Mouse (Mus musculus) bone marrow macrophage, adult 2 months (primary cell): ENCODE results near the gene Zfp281. TPM values are rescaled to one million over a fixed set of nuclear protein-coding genes. Genes with fewer than 3 reads are reported as not detected.
A peak's percentile ranks its signal among the peaks of the same experiment; 100 is the strongest.

ENCODE experiments used
- H3K27ac ChIP-seq: 2 replicates; pipeline ENCODE4 v1.5.1; 2012; ENCODE audit warnings: low read depth, low read length; ENCODE audit not compliant: insufficient read depth
- H3K4me1 ChIP-seq: 2 replicates; pipeline ENCODE4 v1.6.1; 2012; ENCODE audit warnings: low read length; ENCODE audit not compliant: control insufficient read depth, insufficient read depth
- H3K4me3 ChIP-seq: 2 replicates; pipeline ENCODE4 v1.5.1; 2012; ENCODE audit warnings: mild to moderate bottlenecking, low read length, moderate library complexity; ENCODE audit not compliant: insufficient read depth
- CTCF ChIP-seq: IDR thresholded peaks from 2 replicates; pipeline ENCODE4 v1.5.1; 2012; ENCODE audit warnings: low read depth, mild to moderate bottlenecking, low read length, moderate library complexity
- POLR2A ChIP-seq: IDR thresholded peaks from 2 replicates; pipeline ENCODE4 v1.6.1; 2012; ENCODE audit warnings: mild to moderate bottlenecking, low read depth, low read length, borderline replicate concordance
- polyA plus RNA-seq: library from polyadenylated mRNA; stranded (reverse); fragments of >200 nt; gene quantifications from 2 replicates; pipeline ENCODE4 v1.2.4, GENCODE M21; 2012; ENCODE audit not compliant: missing spikeins, insufficient read depth, insufficient read length

The Zfp281 gene
- polyA plus RNA-seq, 1 experiment, result 14.8 TPM

DNA sequence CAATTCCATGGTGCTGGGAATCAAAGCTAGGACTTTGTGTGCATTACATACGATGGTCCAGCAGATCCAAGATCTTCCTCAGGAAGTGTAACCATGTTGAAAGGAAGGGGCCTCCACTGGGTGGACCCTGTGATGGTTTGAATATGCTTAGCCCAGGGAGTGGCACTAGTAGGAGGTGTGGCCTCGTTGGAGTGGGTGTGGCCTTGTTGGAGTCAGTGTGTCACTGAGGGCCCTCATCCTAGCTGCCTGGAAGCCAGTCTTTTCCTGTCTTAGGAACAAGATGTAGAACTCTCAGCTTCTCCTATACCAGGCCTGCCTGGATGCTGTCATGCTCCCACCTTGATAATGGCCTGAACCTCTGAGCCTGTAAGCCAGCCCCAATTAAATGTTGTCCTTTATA is 27.9 kb upstream of the Zfp281 start:
- Histone ChIP-seq H3K4me3 (no peak overlapping the region), H3K4me1 (peaks cover 17% of the 10 kb centered on the region), H3K27ac (no peak overlapping the region)
- TF ChIP-seq CTCF (no peak), POLR2A (no peak)

DNA sequence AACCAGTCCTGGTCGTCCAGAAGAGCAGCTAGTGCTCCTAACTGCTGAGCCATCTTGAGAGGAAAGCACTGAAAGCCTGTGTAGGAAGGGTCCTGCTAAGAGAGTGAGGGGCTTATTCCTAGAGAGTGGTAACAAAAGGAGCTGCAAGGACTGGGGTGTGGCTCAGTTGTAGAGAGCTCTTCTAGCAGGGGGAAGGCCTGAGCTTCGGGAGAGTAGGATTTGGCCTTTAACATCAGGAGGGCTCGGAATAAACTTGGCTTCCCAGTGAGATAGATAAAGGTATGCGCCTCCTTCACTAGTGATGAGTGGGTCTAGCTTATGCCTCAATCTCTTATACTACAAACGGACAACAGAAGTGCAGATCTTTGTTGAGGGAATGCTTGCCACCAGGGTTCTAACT is 26.4 kb upstream of the Zfp281 start:
- H3K4me1 ChIP-seq, result peaks cover 17% of the 10 kb centered on the region
- no peak for TF ChIP-seq CTCF
- no peak for TF ChIP-seq POLR2A
- no peak overlapping the region for H3K27ac ChIP-seq
- no peak overlapping the region for H3K4me3 ChIP-seq

DNA sequence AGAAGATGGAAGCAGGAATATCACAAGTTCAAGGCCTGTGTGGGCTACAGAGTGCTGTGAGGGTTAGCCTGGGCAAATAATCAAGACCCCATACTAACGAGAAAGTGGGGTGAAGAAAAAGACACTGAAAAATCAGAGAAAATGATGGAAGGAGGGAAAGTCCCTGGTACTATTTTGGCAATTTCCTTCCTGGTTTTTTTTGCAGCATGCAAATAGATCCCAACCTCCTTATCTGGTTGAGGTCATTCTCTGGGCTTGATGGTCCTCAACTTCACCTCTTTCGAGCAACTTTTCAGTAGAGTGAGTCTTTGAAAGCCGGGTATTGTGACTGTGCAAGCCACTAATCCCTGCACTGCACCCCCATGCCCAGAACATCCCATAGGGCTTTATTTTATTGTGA is 24.6 kb upstream of the Zfp281 start:
- H3K27ac ChIP-seq, result no peak overlapping the region
- H3K4me3 ChIP-seq, result no peak overlapping the region
- peaks cover 17% of the 10 kb centered on the region for H3K4me1 ChIP-seq
- TF ChIP-seq POLR2A (no peak), CTCF (no peak)

DNA sequence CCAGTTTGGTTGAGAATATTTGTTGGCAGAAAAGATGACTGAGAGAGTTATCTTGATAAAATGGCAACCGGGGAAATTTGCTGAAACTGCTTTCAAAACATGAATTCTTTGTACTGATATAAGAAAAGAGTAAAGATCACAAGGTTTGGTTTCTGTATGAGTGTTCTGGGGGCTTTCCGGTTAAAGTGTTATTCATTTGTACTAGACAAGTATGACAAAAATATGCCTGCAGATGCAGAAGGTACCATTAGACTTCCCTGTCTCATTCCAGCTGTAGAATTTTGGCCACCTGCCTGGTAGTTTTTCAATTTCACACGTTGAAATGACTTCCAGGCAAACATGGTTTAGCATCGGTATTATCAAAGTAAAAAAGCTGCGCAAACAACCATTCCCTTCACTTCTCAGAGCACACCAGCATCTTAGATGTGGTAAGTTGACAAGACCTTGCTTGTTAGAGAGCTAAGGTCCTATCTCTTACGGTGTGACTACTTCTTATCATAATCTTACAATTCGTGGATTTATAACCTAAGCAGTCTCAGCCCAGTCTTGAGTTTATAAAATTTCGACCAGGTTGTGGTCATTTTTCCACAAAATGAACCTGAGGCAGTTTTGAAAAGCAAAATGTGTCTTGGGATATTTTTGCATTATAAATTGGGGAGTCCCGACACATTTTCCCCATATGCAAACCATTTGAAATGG is 23.9 kb upstream of the Zfp281 start:
- Histone ChIP-seq H3K4me1 (peaks cover 17% of the 10 kb centered on the region), H3K4me3 (no peak overlapping the region), H3K27ac (no peak overlapping the region)
- TF ChIP-seq CTCF (no peak), POLR2A (no peak)

DNA sequence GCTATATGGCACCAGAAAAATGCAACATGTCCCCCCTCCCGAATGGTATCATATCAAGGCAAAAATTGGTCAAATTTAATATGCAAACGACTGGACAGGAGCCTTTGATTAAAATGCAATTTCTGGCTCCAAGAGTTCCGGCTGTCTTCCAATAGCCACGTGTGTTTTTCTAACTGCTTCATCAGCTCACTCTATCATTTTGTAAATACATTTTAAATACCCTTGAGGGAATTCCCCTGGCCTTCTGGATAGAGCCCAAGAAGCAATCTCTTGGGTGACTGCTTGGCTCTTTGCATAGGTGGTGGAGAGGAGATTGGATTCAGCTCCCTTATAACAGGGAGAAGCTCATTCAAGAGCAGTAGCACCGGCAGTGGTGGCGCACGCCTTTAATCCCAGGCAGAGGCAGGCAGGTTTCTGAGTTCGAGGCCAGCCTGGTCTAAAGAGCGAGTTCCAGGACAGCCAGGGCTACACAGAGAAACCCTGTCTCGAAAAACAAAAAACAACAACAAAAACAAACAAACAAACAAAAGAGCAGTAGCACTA is 23.3 kb upstream of the Zfp281 start:
- TF ChIP-seq POLR2A (no peak), CTCF (no peak)
- Histone ChIP-seq H3K27ac (no peak overlapping the region), H3K4me1 (peaks cover 17% of the 10 kb centered on the region), H3K4me3 (no peak overlapping the region)

DNA sequence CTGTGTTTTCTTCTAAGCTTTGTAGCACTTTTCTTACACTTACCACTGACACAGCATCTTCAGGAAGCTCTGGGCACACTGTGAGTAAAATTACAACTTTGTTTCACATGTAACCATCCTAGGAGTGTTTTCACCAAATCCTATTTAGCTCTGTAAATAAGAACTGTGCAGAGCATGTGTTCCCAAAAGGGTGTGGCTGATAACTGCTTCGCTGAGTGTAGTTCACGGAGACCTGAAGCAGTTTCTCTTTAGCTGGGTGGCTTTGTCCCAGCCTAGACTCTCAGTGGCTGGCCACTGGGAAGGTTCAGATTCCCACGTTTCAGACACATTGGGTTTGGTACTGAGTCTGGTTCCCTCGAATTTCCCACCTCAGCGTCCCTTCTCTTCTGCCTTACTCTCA is 22.4 kb upstream of the Zfp281 start:
- peaks cover 17% of the 10 kb centered on the region for H3K4me1 ChIP-seq
- TF ChIP-seq POLR2A (no peak), CTCF (no peak)
- H3K4me3 ChIP-seq, result no peak overlapping the region
- no peak overlapping the region for H3K27ac ChIP-seq

DNA sequence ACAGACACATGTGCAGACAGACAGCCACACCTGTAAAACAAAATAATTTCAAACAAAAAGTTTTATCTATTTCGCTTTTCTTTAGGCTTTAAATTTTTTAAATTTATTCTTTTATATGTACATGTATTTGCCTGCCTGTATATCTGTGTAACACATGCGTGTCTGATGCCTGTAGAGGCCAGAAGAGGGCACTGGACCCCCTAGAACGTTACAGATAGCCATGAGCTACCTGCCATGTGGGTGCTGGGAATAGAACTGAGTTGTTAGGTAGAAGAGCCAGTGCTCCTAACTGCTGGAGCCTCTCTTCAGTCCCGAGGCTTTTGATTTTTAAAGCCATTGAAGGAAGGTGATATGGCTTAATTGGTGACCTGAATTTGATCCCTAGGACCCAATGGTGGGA is 20.5 kb upstream of the Zfp281 start:
- peaks cover 23% of the 10 kb centered on the region for H3K4me1 ChIP-seq
- no peak for TF ChIP-seq POLR2A
- TF ChIP-seq CTCF, result no peak
- H3K27ac ChIP-seq, result no peak overlapping the region
- no peak overlapping the region for H3K4me3 ChIP-seq

DNA sequence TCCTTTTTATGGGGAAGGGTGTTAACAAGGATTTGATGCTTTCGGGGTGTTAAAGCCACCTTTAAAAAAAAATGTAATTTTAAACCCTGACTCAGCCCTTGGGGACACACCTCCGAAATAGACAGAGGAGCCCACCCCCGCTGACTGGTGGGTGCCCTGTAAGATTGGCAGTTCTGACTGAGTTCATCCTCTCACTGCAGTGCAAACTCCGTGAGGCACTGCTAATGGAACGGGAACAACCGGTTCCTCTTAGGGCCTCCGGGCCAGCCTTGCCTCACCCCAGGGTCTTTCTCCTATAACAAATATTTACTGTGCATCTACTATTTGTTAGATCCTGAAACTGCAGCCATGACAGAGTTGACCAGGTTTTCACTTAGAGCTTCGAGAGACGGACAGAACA is 18.9 kb upstream of the Zfp281 start:
- Histone ChIP-seq H3K4me3 (no peak overlapping the region), H3K4me1 (peaks cover 18% of the 10 kb centered on the region), H3K27ac (no peak overlapping the region)
- TF ChIP-seq CTCF (no peak), POLR2A (no peak)

DNA sequence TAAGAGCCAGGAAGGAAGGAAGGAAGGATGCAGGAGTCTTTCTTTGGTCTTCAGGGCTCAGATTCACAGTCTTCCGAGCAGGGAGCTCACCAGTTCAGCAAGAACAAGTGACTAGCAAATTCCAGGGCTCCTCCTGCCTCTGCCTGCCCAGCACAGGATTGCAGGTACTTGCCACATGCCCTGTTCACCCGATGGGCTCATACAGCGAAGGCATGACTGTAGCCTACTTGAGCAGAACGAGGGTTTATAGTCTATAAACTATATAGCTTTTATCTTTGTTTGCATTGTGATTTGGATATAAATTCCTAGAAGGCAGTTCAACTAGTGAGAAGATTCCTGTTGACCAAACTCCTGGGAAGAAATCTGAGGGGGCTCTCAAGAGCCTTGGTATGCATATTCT is 18.4 kb upstream of the Zfp281 start:
- TF ChIP-seq CTCF, result no peak
- no peak for TF ChIP-seq POLR2A
- Histone ChIP-seq H3K4me3 (no peak overlapping the region), H3K27ac (no peak overlapping the region), H3K4me1 (peaks cover 13% of the 10 kb centered on the region)

DNA sequence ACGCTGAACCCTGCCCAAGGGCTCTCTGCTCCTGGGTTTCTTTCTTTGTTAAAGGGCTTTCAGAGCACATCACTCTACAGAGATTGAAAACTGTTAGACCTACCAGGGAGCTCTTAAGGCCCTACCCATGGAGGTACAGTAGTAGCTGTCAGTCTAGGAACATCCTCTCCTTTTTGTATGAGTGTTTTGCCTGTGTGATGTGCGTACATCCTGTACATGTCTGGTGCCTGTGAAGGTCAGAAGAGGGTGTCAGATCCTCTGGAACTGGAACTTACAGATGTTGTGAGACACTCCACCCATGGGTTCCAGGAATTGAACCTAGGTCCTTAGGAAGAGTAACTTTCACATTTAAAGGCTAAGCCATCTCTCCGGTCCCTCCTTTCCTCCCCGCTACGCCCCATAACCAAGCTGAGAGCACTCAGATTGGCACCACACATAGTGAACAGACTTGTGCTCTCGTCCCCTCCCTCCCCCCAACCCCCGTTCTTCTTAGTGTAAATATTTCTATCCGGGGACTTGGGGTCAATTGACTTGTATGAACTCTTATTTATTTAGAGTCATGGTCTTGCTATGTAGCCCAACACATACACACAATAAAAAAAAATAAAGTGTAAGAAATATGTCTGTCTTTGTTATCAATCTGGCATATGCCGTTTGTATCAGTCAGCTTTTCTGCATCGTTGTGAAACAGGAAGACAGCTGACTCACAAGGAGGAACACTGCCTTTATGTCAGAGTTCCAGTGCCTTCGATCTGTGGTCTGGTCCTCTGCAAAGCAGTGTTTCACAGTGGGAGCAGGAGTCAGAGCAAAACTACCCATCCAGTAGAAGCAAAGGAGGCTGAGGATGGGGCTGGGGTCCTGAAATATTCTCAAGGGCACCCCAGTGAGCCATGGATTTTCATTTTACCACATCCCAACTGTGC is 16.1 kb upstream of the Zfp281 start:
- no peak overlapping the region for H3K4me3 ChIP-seq
- peak overlapping the region; percentile 80 for H3K27ac ChIP-seq
- peaks cover 20% of the 10 kb centered on the region for H3K4me1 ChIP-seq
- TF ChIP-seq POLR2A (no peak), CTCF (no peak)
